Mouse (Mus musculus) CH12.LX (cell line): ENCODE data around the gene Snrpd3.

Experiments
- CTCF ChIP-seq, 2 experiments: IDR thresholded peaks in 1 of 2; conservative IDR thresholded peaks in 1 of 2; 2 replicates each; pipeline ENCODE4 v1.5.1; 2011 to 2012; ENCODE audit warnings: low read depth in 2 of 2, low read length in 2 of 2, improper control_type of control experiment in 1 of 2, inconsistent platforms in 1 of 2, mild to moderate bottlenecking in 1 of 2, moderate library complexity in 1 of 2
- EP300 ChIP-seq: IDR thresholded peaks from 2 replicates; pipeline ENCODE4 v1.6.1; 2011; ENCODE audit warnings: low read length, improper control_type of control experiment
- KAT2A ChIP-seq: IDR thresholded peaks from 2 replicates; pipeline ENCODE4 v1.6.1; 2012; ENCODE audit warnings: low read length, improper control_type of control experiment, inconsistent platforms; ENCODE audit not compliant: insufficient replicate concordance
- MAFK ChIP-seq: IDR thresholded peaks from 2 replicates; pipeline ENCODE4 v1.6.1; 2011; ENCODE audit warnings: low read length, improper control_type of control experiment; ENCODE audit not compliant: insufficient replicate concordance
- NRF1 ChIP-seq: IDR thresholded peaks from 2 replicates; pipeline ENCODE4 v1.6.1; 2014; ENCODE audit warnings: low read depth, mild to moderate bottlenecking, inconsistent platforms, low read length, improper control_type of control experiment, moderate library complexity
- POLR2A ChIP-seq: IDR thresholded peaks from 2 replicates; pipeline ENCODE4 v1.6.1; 2011; ENCODE audit warnings: low read depth, mild to moderate bottlenecking, improper control_type of control experiment, low read length
- POLR2AphosphoS2 ChIP-seq: IDR thresholded peaks from 2 replicates; pipeline ENCODE4 v1.6.1; 2011; ENCODE audit warnings: low read depth, low read length, improper control_type of control experiment
- TBP ChIP-seq: conservative IDR thresholded peaks from 2 replicates; pipeline ENCODE4 v1.6.1; 2011; ENCODE audit warnings: low read depth, low read length, improper control_type of control experiment
- TCF12 ChIP-seq: IDR thresholded peaks from 2 replicates; pipeline ENCODE4 v1.6.1; 2014; ENCODE audit warnings: low read depth, mild to moderate bottlenecking, inconsistent platforms, low read length, improper control_type of control experiment
- USF1 ChIP-seq: IDR thresholded peaks from 2 replicates; pipeline ENCODE4 v1.6.1; 2014; ENCODE audit warnings: low read depth, mild to moderate bottlenecking, inconsistent platforms, low read length, improper control_type of control experiment
- ZKSCAN1 ChIP-seq: IDR thresholded peaks from 2 replicates; pipeline ENCODE4 v1.6.1; 2012; ENCODE audit warnings: low read depth, inconsistent platforms, low read length, improper control_type of control experiment, borderline replicate concordance
- ZMIZ1 ChIP-seq: IDR thresholded peaks from 2 replicates; pipeline ENCODE4 v1.6.1; 2012; ENCODE audit warnings: low read depth, mild to moderate bottlenecking, inconsistent platforms, low read length, improper control_type of control experiment

GRCm38 (mm10) chr10:75556026-75556425, 38.7 kb downstream of the Snrpd3 start:
- TF ChIP-seq ZMIZ1 (no peak), KAT2A (no peak), POLR2AphosphoS2 (no peak), CTCF (conservative IDR thresholded peaks at IDR 0.05 in 1 of 2, IDR thresholded peaks at IDR 0.05 in 1 of 2; ENCODE audit: low read depth in 2 of 2, low read length in 2 of 2) (no peak), TBP (no peak), POLR2A (no peak), NRF1 (no peak), USF1 (no peak), EP300 (no peak), TCF12 (no peak), ZKSCAN1 (no peak), MAFK (no peak)
